Mouse (Mus musculus) skeletal muscle tissue, postnatal 0 days (tissue): Measurements from ENCODE around the gene Il20ra. TPM values are rescaled to one million over a fixed set of nuclear protein-coding genes. Genes with fewer than 3 reads are reported as not detected.

ENCODE experiments used
- polyA plus RNA-seq: library from polyadenylated mRNA; unstranded; fragments of >200 nt; fragmentation: Nextera tagmentation; extraction: Ambion mirVana; gene quantifications from 2 replicates; pipeline ENCODE4 v1.2.1, GENCODE M21; 2015

Il20ra gene
- not detected in 2 replicates for polyA plus RNA-seq

GRCm38 (mm10) chr10:19712421-19712836, at the start of gene Il20ra:
Gene Il20ra (plus strand): TSS chr10:19712570.

Other genes starting within 250 kb of the Il20ra start
- gene Ifngr1, start 120.6 kb upstream of the Il20ra start, polyA plus RNA-seq: 36.4 and 55.5 TPM in 2 replicates
- gene Il22ra2, start 90.6 kb upstream of the Il20ra start, polyA plus RNA-seq: 0.05 TPM in 1 of 2 replicates, not detected in the other
- gene Slc35d3, start 138.9 kb downstream of the Il20ra start, polyA plus RNA-seq: 0.24 and 0.31 TPM in 2 replicates
- 16.1 and 18.7 TPM in 2 replicates for gene Pex7, start 195.1 kb downstream of the Il20ra start, polyA plus RNA-seq
- gene Map3k5, start 221.9 kb downstream of the Il20ra start, polyA plus RNA-seq: 0.47 and 0.56 TPM in 2 replicates